Mouse (Mus musculus) limb, embryonic 12.5 days (tissue): ENCODE data around the gene Prkcz. TPM values are rescaled to one million over a fixed set of nuclear protein-coding genes. Genes with fewer than 3 reads are reported as not detected.

ENCODE experiments used
- ATAC-seq: fragments of 200-750 bp; cut with Nextera tagmentation; 2 replicates; pipeline ENCODE4 v1.8.0; 2017; ENCODE audit warnings: low read depth, moderate TSS enrichment; ENCODE audit not compliant: insufficient number of reproducible peaks, insufficient read depth, low FRiP score, low TSS enrichment
- H3K27ac ChIP-seq: fragments of 300-500 bp; sonication (generic); 2 replicates; pipeline ENCODE4 v1.5.1; 2016; ENCODE audit warnings: mild to moderate bottlenecking, moderate library complexity
- H3K27me3 ChIP-seq: fragments of 300-500 bp; sonication (generic); 2 replicates; pipeline ENCODE4 v1.6.1; 2016; ENCODE audit warnings: mild to moderate bottlenecking, moderate library complexity
- H3K36me3 ChIP-seq: fragments of 300-500 bp; sonication (generic); 2 replicates; pipeline ENCODE4 v1.6.1; 2016; ENCODE audit warnings: mild to moderate bottlenecking, moderate library complexity
- H3K4me1 ChIP-seq: fragments of 300-500 bp; sonication (generic); replicated peaks from 2 replicates; pipeline ENCODE4 v1.6.1; 2016
- H3K4me2 ChIP-seq: fragments of 300-500 bp; sonication (generic); 2 replicates; pipeline ENCODE4 v1.6.1; 2016; ENCODE audit warnings: mild to moderate bottlenecking, moderate library complexity
- H3K4me3 ChIP-seq: fragments of 300-500 bp; sonication (generic); replicated peaks from 2 replicates; pipeline ENCODE4 v1.5.1; 2016; ENCODE audit warnings: mild to moderate bottlenecking
- H3K9ac ChIP-seq: fragments of 300-500 bp; sonication (generic); replicated peaks from 2 replicates; pipeline ENCODE4 v1.6.1; 2016; ENCODE audit warnings: mild to moderate bottlenecking, moderate library complexity
- H3K9me3 ChIP-seq: fragments of 300-500 bp; sonication (generic); 2 replicates; pipeline ENCODE4 v1.6.1; 2016; ENCODE audit warnings: mild to moderate bottlenecking, moderate library complexity
- WGBS: fragments of 180-500 bp; shearing (Covaris S2); methylation state at CpG from one replicate; pipeline ENCODE4 v1.1.7; 2016; 5-methylcytosine and 5-hydroxymethylcytosine counted together
- polyA plus RNA-seq: library from polyadenylated mRNA; unstranded; fragments of >200 nt; fragmentation: Nextera tagmentation; extraction: Ambion mirVana; gene quantifications from 2 replicates; pipeline ENCODE4 v1.2.1, GENCODE M21; 2016

Gene Prkcz
- polyA plus RNA-seq, 1 experiment from 2014 or later = 7.9 TPM

DNA sequence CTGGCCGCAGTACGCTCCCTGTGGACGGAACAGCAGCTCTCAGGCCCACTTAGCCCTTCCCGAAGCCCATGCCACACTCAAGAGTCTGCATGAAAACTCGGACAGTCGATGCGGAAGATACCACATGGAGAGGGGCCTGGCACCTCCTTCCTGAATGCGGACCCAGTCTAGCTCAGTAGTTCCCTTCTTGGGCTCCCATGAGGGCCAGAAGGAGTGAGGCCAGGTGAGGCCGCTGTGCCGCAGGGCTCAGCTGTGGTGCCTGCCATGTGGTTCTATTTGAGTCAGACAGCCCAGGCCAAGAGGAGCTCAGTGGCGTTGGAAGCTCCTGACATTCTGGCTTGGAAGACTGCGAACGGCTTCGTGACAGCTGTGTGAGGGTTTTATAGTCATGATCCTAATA, 66.8 kb downstream of the Prkcz start:
- Histone ChIP-seq H3K27ac (no peak overlapping the region), H3K4me1 (no peaks in the 10 kb centered on the region), H3K4me3 (no peak overlapping the region), H3K9me3 (no peaks in the 10 kb centered on the region), H3K9ac (no peak overlapping the region), H3K27me3 (peaks cover 3% of the 10 kb centered on the region; the same call in 1 of the 2 replicates), H3K4me2 (no peak overlapping the region), H3K36me3 (no peaks in the 10 kb centered on the region)
- 83% methylated on average over 14 of the region's 14 CpGs for WGBS
- no peak for ATAC-seq

- 88% methylated on average over 10 of the region's 10 CpGs for WGBS
- Histone ChIP-seq H3K4me1 (peaks cover 4% of the 10 kb centered on the region; the same call in 1 of the 2 replicates), H3K9ac (no peak overlapping the region), H3K9me3 (no peaks in the 10 kb centered on the region), H3K4me2 (no peak overlapping the region), H3K27me3 (no peaks in the 10 kb centered on the region), H3K4me3 (no peak overlapping the region), H3K36me3 (no peaks in the 10 kb centered on the region), H3K27ac (no peak overlapping the region)
- ATAC-seq = no peak
Measured at GRCm38 (mm10) chr4:155292863-155293262, 68.3 kb downstream of the Prkcz start.

DNA sequence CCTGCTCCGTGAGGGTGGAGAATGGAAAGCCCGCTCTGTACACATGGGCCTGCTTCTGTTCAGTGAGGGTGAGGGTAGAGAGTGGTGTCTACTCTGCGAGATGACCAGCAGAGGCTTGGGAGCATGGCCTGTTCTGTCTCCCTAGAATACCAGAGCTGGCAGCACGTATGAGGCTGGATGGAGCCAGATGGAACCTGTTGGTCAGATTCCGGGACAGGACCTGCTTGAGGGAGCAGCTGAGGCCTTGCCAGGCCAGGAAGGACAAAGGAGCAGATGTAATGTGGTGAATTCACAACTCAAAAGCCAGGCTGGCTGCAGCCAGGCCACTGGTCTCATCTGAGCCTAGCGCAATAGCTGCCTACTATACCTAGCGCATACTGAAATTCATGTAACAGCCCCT, 71.1 kb downstream of the Prkcz start:
- Histone ChIP-seq H3K9ac (no peak overlapping the region), H3K27me3 (no peaks in the 10 kb centered on the region), H3K4me1 (peaks cover 21% of the 10 kb centered on the region), H3K4me3 (no peak overlapping the region), H3K9me3 (no peaks in the 10 kb centered on the region), H3K27ac (no peak overlapping the region), H3K4me2 (no peak overlapping the region), H3K36me3 (no peaks in the 10 kb centered on the region)
- no peak for ATAC-seq
- WGBS = 88% methylated on average over 7 of the region's 7 CpGs

DNA sequence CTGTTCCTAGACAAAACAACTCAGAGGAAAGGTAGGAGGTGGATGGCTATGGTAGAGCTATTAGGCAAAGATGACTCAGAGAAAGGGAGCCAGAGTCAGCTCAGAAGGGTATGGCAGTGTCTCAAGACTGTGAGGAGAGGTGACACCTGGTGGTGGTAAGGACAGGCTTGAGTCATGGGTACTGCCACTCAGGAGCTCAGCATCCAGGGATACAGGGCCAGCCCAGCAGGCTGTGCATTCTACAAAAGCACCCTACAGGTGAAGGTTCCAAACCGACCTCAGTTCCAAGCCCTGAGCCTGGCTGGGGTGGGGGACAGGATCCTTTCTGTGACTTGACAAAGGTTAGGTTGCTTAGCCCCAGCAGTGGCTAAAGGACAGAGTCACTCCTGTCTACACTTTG, 72.6 kb downstream of the Prkcz start:
- no peak for ATAC-seq
- Histone ChIP-seq H3K4me1 (peaks cover 35% of the 10 kb centered on the region), H3K27ac (no peak overlapping the region), H3K27me3 (no peaks in the 10 kb centered on the region), H3K9me3 (no peaks in the 10 kb centered on the region), H3K4me3 (no peak overlapping the region), H3K36me3 (no peaks in the 10 kb centered on the region), H3K4me2 (no peak overlapping the region), H3K9ac (no peak overlapping the region)
- 92% methylated on average over 1 of the region's 1 CpGs for WGBS

GRCm38 (mm10) chr4:155287713-155288112, 73.4 kb downstream of the Prkcz start:
- Histone ChIP-seq H3K27me3 (no peaks in the 10 kb centered on the region), H3K27ac (peak overlapping the region; percentile 23; the same call in 1 of the 2 replicates), H3K4me2 (no peak overlapping the region), H3K4me3 (no peak overlapping the region), H3K4me1 (peaks cover 43% of the 10 kb centered on the region), H3K9ac (no peak overlapping the region), H3K36me3 (no peaks in the 10 kb centered on the region), H3K9me3 (no peaks in the 10 kb centered on the region)
- WGBS = 89% methylated on average over 11 of the region's 11 CpGs
- ATAC-seq = no peak

GRCm38 (mm10) chr4:155286090-155286489, 75.1 kb downstream of the Prkcz start:
- 96% methylated on average over 4 of the region's 4 CpGs for WGBS
- no peak overlapping the region for H3K4me2 ChIP-seq
- ATAC-seq = no peak
- no peaks in the 10 kb centered on the region for H3K27me3 ChIP-seq
- peaks cover 60% of the 10 kb centered on the region for H3K4me1 ChIP-seq
- H3K4me3 ChIP-seq = no peak overlapping the region
- no peaks in the 10 kb centered on the region for H3K36me3 ChIP-seq
- no peak overlapping the region for H3K9ac ChIP-seq
- no peaks in the 10 kb centered on the region for H3K9me3 ChIP-seq
- no peak overlapping the region for H3K27ac ChIP-seq

DNA sequence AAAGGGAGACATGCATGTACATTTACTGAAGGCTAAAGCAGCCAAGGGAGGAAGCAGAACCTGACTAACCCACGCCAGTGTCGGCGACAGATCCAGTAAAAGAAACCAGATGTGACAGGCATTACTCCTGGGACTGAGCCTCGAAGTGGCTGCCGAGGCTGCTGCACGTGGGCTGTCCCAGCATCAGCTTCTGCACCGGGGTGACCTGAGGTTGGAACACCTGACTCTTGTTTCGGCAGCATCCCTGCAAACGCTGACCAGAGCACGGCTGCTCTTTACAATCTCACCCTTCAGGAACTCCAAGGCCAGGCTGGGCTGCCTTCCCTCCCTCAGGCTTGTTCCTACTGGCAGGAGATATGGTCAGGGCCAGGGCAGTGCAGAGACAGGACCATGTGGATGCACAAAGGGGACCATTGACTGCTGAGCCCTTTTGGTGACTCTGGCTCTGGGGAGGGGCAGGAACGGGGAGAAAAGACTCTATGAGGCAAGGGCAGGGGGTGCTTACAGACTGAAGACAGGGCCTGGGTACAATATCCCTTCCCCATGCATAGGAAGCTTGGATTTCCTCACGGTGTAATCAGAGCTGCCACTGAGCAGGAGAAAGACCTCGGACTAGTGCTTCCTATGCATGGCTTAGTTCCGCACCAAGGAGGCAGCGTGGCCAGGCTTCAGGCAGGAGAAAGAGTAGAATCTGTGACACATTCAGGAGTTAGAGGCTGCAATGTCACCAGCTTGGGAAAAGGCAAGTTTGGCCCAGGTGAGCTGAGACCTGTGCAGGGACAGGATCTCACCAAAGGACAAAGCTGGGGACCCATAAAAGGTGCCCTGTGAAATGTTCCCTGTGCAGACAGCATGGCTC, 76.4 kb downstream of the Prkcz start:
- no peak overlapping the region; the same call in 1 of the 2 replicates for H3K4me2 ChIP-seq
- peaks cover 73% of the 10 kb centered on the region for H3K4me1 ChIP-seq
- H3K9me3 ChIP-seq = no peaks in the 10 kb centered on the region
- H3K27ac ChIP-seq = peak overlapping the region; percentile 100
- H3K4me3 ChIP-seq = no peak overlapping the region
- 19% methylated on average over 15 of the region's 15 CpGs for WGBS
- H3K36me3 ChIP-seq = no peaks in the 10 kb centered on the region
- H3K9ac ChIP-seq = no peak overlapping the region; the same call in 1 of the 2 replicates
- no peak for ATAC-seq
- H3K27me3 ChIP-seq = no peaks in the 10 kb centered on the region

- H3K4me2 ChIP-seq = peak overlapping the region; percentile 59
- peak; percentile 27 for ATAC-seq
Measured at GRCm38 (mm10) chr4:155283585-155283984, 77.6 kb downstream of the Prkcz start.

GRCm38 (mm10) chr4:155283001-155283503, 78.1 kb downstream of the Prkcz start:
- peak overlapping the region; percentile 59 for H3K4me2 ChIP-seq

More at GRCm38 (mm10) chr4:155283585-155283984, 77.6 kb downstream of the Prkcz start:
- Histone ChIP-seq H3K9ac (peak overlapping the region; percentile 44), H3K4me3 (peak overlapping the region; percentile 31), H3K36me3 (no peaks in the 10 kb centered on the region), H3K4me1 (peaks cover 80% of the 10 kb centered on the region), H3K27me3 (no peaks in the 10 kb centered on the region), H3K27ac (peak overlapping the region; percentile 100), H3K9me3 (no peaks in the 10 kb centered on the region)
- 20% methylated on average over 9 of the region's 9 CpGs for WGBS

DNA sequence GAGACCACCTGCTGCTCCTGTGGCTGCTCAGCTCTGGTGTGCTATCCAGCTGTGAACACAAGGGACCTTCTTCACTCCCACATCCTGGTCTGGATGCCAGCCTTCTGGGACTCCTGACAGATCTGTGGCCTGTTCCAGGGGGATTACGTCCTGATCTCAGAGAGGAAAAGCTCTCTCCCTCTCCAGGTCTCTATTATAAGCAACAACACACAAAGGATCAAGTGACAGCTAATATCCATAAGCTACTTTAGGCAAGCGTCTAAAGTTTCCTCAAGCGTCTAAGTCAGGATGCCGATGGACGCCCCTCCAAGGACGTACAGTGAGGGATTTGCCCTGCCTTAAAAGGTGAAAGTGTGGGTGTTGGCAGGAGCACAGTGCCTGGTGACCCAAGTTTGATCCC, 78.9 kb downstream of the Prkcz start:
- Histone ChIP-seq H3K27me3 (no peaks in the 10 kb centered on the region), H3K9me3 (no peaks in the 10 kb centered on the region), H3K4me2 (peak overlapping the region; percentile 59), H3K36me3 (no peaks in the 10 kb centered on the region), H3K4me1 (peaks cover 81% of the 10 kb centered on the region), H3K27ac (peak overlapping the region; percentile 100), H3K4me3 (no peak overlapping the region), H3K9ac (peak overlapping the region; percentile 45; the same call in 1 of the 2 replicates)
- peak; percentile 4; the same call in 1 of the 2 replicates for ATAC-seq
- 22% methylated on average over 6 of the region's 6 CpGs for WGBS

More at GRCm38 (mm10) chr4:155283001-155283503, 78.1 kb downstream of the Prkcz start:
- Histone ChIP-seq H3K9me3 (no peaks in the 10 kb centered on the region), H3K36me3 (no peaks in the 10 kb centered on the region), H3K27ac (peak overlapping the region; percentile 100), H3K27me3 (no peaks in the 10 kb centered on the region), H3K4me3 (peak overlapping the region; percentile 31), H3K4me1 (peaks cover 82% of the 10 kb centered on the region), H3K9ac (peak overlapping the region; percentile 45)
- under 1% methylated on average over 11 of the region's 11 CpGs for WGBS
- peak; percentile 86 for ATAC-seq

DNA sequence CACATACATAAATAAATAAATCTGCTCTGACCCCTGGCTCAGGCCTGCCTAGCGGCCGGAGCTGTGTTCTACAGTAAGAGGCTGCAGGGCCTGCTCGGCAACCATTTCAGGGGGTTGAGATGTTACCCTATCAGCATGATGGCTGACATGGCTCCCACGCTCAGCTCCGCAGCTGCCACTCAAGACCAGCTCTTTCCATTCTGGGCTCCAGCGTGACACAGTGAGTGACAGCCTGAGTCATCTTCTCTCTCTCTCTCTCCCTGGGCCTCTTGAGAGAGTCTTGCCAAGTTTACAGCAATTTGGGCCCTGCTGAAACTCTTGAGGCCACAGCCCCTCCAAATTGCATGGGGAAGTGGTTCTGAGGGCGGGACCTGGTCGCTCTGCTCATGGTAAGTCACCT, 79.5 kb downstream of the Prkcz start:
- Histone ChIP-seq H3K27ac (peak overlapping the region; percentile 100), H3K27me3 (no peaks in the 10 kb centered on the region), H3K9me3 (no peaks in the 10 kb centered on the region), H3K36me3 (no peaks in the 10 kb centered on the region), H3K4me3 (no peak overlapping the region), H3K9ac (no peak overlapping the region), H3K4me2 (no peak overlapping the region), H3K4me1 (peaks cover 79% of the 10 kb centered on the region)
- ATAC-seq = no peak
- WGBS = 89% methylated on average over 8 of the region's 8 CpGs
